Mouse (Mus musculus) ES-Bruce4 (cell line): ENCODE data around the gene Tmc1. TPM values are rescaled to one million over a fixed set of nuclear protein-coding genes. Genes with fewer than 3 reads are reported as not detected.

Experiments used
- H3K27ac ChIP-seq: 2 replicates; pipeline ENCODE4 v1.5.1; 2012; ENCODE audit warnings: low read length, inconsistent platforms; ENCODE audit not compliant: insufficient read depth
- H3K27me3 ChIP-seq: 2 replicates; pipeline ENCODE4 v1.6.1; 2012; ENCODE audit warnings: mild to moderate bottlenecking, low read length, inconsistent platforms; ENCODE audit not compliant: control insufficient read depth, poor library complexity, insufficient read depth, severe bottlenecking
- H3K36me3 ChIP-seq: 2 replicates; pipeline ENCODE4 v1.6.1; 2012; ENCODE audit warnings: inconsistent platforms, mild to moderate bottlenecking, low read length, moderate library complexity; ENCODE audit not compliant: control insufficient read depth, poor library complexity, insufficient read depth, severe bottlenecking
- H3K4me1 ChIP-seq: one replicate; pipeline ENCODE4 v1.8.1; 2011; ENCODE audit warnings: low read length; ENCODE audit not compliant: control insufficient read depth, insufficient read depth
- H3K4me3 ChIP-seq: 2 replicates; pipeline ENCODE4 v1.5.1; 2011; ENCODE audit warnings: low read depth, mild to moderate bottlenecking, low read length
- H3K9ac ChIP-seq: 2 replicates; pipeline ENCODE4 v1.6.1; 2012; ENCODE audit warnings: low read depth, mild to moderate bottlenecking, inconsistent platforms; ENCODE audit not compliant: poor library complexity, severe bottlenecking
- H3K9me3 ChIP-seq: replicated peaks from 2 replicates; pipeline ENCODE4 v1.6.1; 2012; ENCODE audit warnings: mild to moderate bottlenecking, low read length, inconsistent platforms; ENCODE audit not compliant: control insufficient read depth, poor library complexity, insufficient read depth, severe bottlenecking
- CTCF ChIP-seq: IDR thresholded peaks from one replicate; pipeline ENCODE4 v1.8.1; 2011; ENCODE audit warnings: low read depth, low read length
- EP300 ChIP-seq: IDR thresholded peaks from 2 replicates; pipeline ENCODE4 v1.6.1; 2011; ENCODE audit warnings: low read depth, low read length; ENCODE audit not compliant: insufficient read depth
- POLR2A ChIP-seq: IDR thresholded peaks from one replicate; pipeline ENCODE4 v1.8.1; 2011; ENCODE audit warnings: low read length; ENCODE audit not compliant: insufficient read depth
- polyA plus RNA-seq: library from polyadenylated mRNA; stranded (reverse); fragments of >200 nt; gene quantifications from 2 replicates; pipeline ENCODE4 v1.2.4, GENCODE M21; 2011; ENCODE audit warnings: low read depth; ENCODE audit not compliant: missing spikeins, insufficient read depth, insufficient read length

Gene Tmc1
- polyA plus RNA-seq, 1 experiment = not detected

DNA sequence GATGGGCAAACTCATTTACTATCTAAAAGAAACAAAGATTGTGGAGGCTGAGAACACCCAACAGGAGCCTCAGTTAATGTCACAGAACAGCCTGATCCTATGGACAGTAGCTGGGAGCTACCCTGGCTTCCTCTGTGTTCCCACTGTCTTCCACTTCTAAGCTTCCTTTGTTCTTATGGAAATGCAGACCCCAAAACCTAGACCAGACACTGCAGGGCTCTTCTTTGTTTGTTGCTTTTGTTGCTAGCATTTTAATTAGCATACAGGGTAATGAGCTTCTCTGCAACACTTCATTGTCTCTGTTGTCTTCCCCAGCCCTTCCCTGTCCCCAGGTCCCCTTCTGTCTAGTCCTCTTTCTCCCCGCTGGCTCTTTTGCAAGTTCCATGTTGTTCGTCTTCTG, 116.6 kb downstream of the Tmc1 start:
- H3K9ac ChIP-seq = no peak overlapping the region
- H3K27ac ChIP-seq = no peak overlapping the region
- TF ChIP-seq POLR2A (no peak), EP300 (no peak), CTCF (no peak)
- H3K4me1 ChIP-seq = no peaks in the 10 kb centered on the region
- H3K36me3 ChIP-seq = no peaks in the 10 kb centered on the region
- H3K9me3 ChIP-seq = peaks cover 18% of the 10 kb centered on the region
- H3K27me3 ChIP-seq = no peaks in the 10 kb centered on the region
- H3K4me3 ChIP-seq = no peak overlapping the region

DNA sequence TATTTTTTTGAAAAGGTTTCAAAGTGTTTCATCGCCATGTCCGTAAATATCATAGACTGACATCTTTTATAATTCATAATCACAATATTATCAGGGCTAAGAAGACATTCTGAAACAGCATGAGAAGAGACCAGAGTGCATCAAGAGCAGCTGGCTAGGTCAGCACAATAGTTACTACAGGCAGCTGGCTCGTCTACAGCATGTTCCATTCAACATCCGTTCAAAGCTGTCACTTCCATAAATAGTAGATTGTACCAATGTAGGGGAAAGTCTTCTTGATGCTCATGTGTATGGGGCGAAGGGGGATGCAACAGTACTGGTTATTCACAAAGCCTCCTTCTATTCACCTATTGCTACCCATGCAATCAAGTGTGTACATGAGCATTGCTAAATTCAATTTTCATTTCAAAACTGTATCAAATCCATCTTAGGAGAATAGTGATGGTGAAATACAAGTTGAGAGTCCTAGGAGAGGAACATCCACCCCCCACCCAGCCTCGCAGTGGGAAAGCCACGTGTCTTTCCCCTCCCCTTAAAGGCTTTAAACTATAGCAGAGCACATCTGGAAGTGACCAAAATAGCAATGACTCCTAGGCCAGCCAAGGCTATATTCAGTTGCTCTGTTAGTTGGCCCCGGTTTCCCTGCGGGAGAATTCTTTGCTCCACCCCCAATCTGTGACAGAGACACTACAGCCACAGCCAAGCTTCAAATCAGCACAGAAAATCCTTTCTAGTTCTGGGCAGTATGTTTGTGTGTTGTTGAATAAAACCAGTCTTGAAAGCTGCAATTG, 117.8 kb downstream of the Tmc1 start:
- TF ChIP-seq POLR2A = no peak
- no peak for TF ChIP-seq EP300
- no peak for TF ChIP-seq CTCF

DNA sequence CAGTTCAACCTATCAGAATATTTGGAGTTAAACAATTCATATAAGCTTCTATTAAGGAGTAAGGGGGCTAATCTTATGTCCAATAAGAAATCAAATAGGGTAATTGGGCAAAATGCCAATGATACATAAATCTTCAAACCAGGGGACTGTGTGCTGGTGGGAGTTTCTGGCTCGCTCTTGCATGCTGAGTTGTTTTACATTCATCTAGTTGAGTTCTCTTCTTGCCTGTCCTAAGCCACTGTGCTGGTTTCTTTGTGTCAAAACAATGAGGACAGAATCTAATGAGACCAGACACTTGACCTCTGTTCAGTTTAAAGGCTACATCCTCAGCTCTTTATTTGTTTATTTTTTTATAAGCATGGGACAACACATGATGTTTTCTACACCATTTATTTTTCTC, 119.1 kb downstream of the Tmc1 start:
- no peak overlapping the region for H3K9ac ChIP-seq
- H3K36me3 ChIP-seq = no peaks in the 10 kb centered on the region
- H3K4me1 ChIP-seq = no peaks in the 10 kb centered on the region
- no peak overlapping the region for H3K27ac ChIP-seq
- no peaks in the 10 kb centered on the region for H3K27me3 ChIP-seq
- TF ChIP-seq POLR2A = no peak
- TF ChIP-seq CTCF = no peak
- no peak for TF ChIP-seq EP300
- H3K4me3 ChIP-seq = no peak overlapping the region
- H3K9me3 ChIP-seq = peaks cover 18% of the 10 kb centered on the region

More for the DNA sequence above, 117.8 kb downstream of the Tmc1 start:
- H3K36me3 ChIP-seq = no peaks in the 10 kb centered on the region
- no peak overlapping the region for H3K27ac ChIP-seq
- H3K9ac ChIP-seq = no peak overlapping the region
- H3K4me1 ChIP-seq = no peaks in the 10 kb centered on the region
- H3K27me3 ChIP-seq = no peaks in the 10 kb centered on the region
- H3K4me3 ChIP-seq = no peak overlapping the region
- peaks cover 18% of the 10 kb centered on the region for H3K9me3 ChIP-seq

DNA sequence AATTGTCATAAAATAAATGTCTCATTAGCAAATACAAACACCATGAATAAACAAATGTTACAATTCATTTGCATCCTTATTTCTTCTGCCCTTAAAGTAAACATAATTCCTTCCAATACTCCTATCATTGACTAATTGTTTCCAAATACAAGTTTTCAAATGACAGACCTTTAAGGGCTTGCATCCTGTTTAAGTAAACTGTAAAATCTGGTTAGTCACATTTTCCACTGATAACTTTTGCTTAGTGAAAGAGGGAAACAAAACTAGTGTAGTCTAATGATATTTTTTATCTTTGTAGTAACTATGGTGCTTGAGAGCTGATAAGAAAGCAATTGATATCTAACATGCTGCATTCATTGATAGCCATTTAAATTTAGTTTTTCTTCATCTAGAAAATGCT, 154.5 kb downstream of the Tmc1 start:
- H3K9me3 ChIP-seq = no peaks in the 10 kb centered on the region
- H3K27ac ChIP-seq = no peak overlapping the region
- H3K4me3 ChIP-seq = no peak overlapping the region
- H3K36me3 ChIP-seq = no peaks in the 10 kb centered on the region
- H3K27me3 ChIP-seq = no peaks in the 10 kb centered on the region
- no peak for TF ChIP-seq POLR2A
- TF ChIP-seq EP300 = no peak
- no peak for TF ChIP-seq CTCF
- no peaks in the 10 kb centered on the region for H3K4me1 ChIP-seq
- H3K9ac ChIP-seq = no peak overlapping the region

DNA sequence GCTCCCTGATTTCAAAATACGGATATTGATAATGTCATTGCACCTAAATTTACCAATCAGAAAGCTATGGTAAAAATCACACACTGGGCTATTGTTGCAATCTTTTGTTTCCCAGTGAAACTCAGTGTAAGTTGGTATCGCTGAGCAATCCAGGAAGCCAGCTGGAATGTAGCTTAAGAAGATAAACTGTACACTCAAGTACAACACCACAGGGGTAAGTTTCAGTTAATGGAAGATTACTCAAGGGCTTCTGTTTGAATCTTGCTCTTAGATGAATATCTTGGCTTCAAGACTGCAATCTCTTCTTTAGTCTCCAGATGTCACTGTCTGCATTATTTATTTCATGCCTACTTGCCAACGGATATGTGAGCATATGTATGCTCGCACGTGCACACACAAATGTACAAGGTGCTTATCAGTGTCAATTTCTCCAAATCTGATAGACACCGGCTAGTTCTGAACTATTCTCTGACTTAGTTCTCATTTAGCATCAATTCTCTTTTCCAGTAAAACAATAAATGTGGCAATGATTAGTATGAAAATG, 156.4 kb downstream of the Tmc1 start:
- TF ChIP-seq CTCF = no peak
- no peak for TF ChIP-seq EP300
- no peak for TF ChIP-seq POLR2A
- Histone ChIP-seq H3K9me3 (no peaks in the 10 kb centered on the region), H3K4me1 (no peaks in the 10 kb centered on the region), H3K9ac (no peak overlapping the region), H3K36me3 (no peaks in the 10 kb centered on the region), H3K27me3 (no peaks in the 10 kb centered on the region), H3K4me3 (no peak overlapping the region), H3K27ac (no peak overlapping the region)

DNA sequence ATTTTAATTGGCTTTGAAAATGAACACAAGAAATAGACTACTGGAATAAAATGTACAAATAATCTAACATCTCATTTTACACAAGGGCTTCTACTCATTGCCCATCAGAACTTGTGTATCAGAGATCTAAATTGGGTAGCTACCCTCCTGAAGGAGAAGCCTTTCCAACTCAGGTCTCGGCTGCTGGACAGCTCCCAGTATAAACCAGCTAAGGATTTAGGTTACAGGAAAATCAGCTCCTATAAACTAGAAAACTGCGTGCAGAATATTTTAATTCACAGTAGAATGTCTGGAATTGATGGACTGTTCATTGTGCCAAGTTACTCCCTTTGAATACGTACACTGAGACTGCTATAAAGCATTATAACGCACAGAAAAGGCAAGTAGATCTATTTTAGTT, 158.0 kb downstream of the Tmc1 start:
- TF ChIP-seq CTCF (no peak), POLR2A (no peak)
- H3K4me1 ChIP-seq = no peaks in the 10 kb centered on the region
- no peak overlapping the region for H3K27ac ChIP-seq
- no peak overlapping the region for H3K4me3 ChIP-seq
- no peaks in the 10 kb centered on the region for H3K9me3 ChIP-seq
- H3K36me3 ChIP-seq = no peaks in the 10 kb centered on the region
- H3K27me3 ChIP-seq = no peaks in the 10 kb centered on the region
- H3K9ac ChIP-seq = no peak overlapping the region
